Mouse (Mus musculus) spleen, postnatal 4 days (tissue): Measurements from ENCODE around the gene Snn.

Source experiments
- DNase-seq, 2 experiments: peaks; one replicate each; pipeline ENCODE4 v3.0.0; 2022; ENCODE audit warnings: low spot score in 2 of 2

Snn gene

DNA sequence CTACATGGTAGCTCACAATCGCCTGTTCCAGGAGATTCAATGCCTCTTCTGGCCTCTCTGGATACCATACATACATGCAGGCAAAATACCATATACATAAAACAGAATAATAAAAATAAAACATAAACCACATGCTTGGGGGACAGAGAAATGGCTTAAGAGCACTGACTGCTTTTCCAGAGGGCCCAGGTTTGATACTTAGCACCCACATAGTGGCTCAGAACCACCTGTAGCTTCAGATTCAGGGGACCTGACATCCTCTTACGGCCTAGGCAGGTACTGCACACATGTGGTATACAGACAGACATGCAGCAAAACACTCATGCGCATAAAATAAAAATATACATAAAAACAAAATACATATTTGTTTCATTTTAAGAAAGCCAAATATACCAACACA is 25.6 kb downstream of the Snn start:
- no peak for DNase-seq

GRCm38 (mm10) chr16:11086856-11087588 is 26.3 kb downstream of the Snn start:
- DNase-seq, result no peak

GRCm38 (mm10) chr16:11090836-11091570 is 30.3 kb downstream of the Snn start:
- DNase-seq, result no peak

DNA sequence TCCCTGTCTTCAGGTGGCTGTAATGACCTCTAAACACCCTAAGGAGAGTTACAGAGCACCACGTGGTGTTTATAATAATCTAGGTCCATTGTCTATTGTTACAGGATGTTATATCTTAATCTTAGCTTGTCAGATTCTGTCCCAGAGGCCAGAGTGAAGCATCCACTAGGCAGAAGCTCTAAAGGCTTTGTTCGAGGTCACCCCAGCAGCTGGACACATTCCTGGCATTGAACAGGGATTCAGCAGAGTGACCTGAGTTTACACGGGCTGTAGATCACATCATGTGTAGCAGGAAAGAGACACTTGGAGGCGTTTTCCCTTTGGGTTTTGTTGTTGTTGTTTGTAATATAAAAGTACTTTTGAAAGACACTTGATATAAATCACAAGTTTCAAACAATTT is 31.3 kb downstream of the Snn start:
- DNase-seq, result no peak

GRCm38 (mm10) chr16:11092523-11092922 is 31.8 kb downstream of the Snn start:
- DNase-seq, result no peak

DNA sequence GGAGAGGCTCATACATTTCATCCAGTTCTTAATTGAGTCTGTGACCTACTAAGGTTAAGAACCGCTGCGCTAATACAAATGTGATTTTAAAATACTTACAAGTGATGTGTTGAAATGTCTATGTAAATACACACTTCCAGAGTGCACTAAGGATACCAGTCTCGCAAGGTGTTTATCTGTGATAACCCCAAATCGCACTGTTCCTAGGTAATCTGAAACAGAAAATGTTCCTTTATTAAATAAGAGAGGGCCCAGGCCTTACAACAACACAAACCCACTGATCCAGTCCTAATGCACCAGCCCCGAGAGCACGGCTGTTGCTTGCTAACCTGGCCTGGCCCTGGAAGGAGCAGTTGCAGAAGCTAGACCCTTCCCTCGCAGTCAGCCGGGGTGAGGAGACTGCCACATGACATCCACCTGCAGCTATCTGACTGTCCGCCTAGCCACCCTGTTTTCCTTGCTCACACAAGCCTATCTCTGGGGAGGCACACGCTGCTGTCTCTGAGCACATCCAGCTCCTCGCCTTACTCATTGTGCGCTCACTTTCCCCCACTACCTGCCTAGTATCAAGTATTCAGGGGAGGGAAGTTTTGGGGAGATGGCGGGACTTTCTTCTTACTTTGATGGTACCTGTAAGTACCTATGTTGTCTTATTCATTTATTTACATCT is 33.1 kb downstream of the Snn start:
- no peak for DNase-seq

- no peak for DNase-seq
These were observed 36.6 kb downstream of the Snn start for GRCm38 (mm10) chr16:11097301-11097700.

- DNase-seq, result no peak
These were observed 44.2 kb downstream of the Snn start for GRCm38 (mm10) chr16:11104905-11105304.

GRCm38 (mm10) chr16:11109198-11109740 is 48.5 kb downstream of the Snn start:
- DNase-seq, result no peak

GRCm38 (mm10) chr16:11122625-11123024 is 61.9 kb downstream of the Snn start:
- DNase-seq, result no peak

- DNase-seq, result no peak
These were observed 63.4 kb downstream of the Snn start for GRCm38 (mm10) chr16:11124110-11124509.
